Comparison of ENCODE assay signal across 8 mouse cellular contexts in the genomic region with DNA sequence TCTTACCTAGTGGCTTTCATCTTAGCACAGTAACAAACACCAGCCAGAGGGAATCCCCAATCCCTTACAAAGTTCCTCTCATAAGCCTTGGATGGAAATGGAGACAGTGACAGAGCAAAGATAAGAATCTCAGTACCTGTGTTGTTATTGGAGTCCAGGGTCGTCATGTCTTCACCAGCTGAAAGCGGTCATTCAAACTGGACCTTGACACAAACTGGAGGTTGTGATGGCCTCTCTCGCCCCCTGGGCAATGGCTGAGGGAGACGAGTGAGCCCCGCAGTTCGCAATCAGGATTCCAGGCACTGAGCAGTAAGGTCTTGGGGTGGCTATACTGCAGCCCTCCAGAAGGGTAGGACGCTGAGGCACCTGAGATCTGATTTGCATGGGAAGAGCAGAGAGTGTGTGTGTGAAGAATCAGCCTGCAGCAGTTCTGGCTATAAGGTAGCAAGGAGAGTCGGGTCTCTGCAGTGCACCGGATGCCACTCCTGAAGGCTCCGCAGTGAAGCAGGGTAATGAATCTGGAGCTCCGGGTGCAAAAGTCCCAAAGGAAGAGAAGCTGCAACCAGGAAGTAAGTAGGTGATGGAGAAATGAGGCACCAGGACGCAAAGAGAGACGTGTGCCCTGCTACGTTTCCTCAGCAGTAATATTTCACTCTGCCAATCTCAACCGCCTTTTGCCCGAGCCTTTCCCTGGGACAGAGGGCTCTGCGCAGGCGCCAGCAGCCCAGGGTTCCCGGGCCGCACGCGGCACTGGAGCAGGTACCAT. TPM values are rescaled to one million over a fixed set of nuclear protein-coding genes. Genes with fewer than 3 reads are reported as not detected.
DNase-seq lines count a peak whose midpoint lies in the region; ATAC-seq and TF ChIP-seq lines count a peak whose summit lies in the region.

A gene (minus strand): TSS at position 752 of the 766 bp plus-strand sequence.

- DNase-seq in kidney, postnatal 0 days (ENCODE audit: low spot score), result no peak
- DNase-seq in kidney, adult 11 months, result no peak
- DNase-seq in MEL (ENCODE audit: low read depth, low spot score), result no peak
- no peak for DNase-seq in gastrocnemius, adult 18-20 months (ENCODE audit: low spot score)
- no peak for DNase-seq in liver, postnatal 0 days
- no peak for DNase-seq in right cerebral cortex, postnatal 14 days
- no peak for DNase-seq in spleen, adult 18-20 months

- H3K27ac ChIP-seq in kidney, postnatal 0 days, result peak within 1 kb of the TSS; percentile 95
- peak within 1 kb of the TSS; percentile 47 for H3K27ac ChIP-seq in MEL (ENCODE audit: control insufficient read depth, low read depth, low read length)
- peak within 1 kb of the TSS; percentile 67 for H3K27ac ChIP-seq in hindbrain, embryonic 16.5 days (ENCODE audit: low read depth, low read length)
- peak within 1 kb of the TSS; percentile 94 for H3K27ac ChIP-seq in liver, postnatal 0 days (ENCODE audit: low read depth)

- no peaks in the 10 kb centered on the region for H3K9me3 ChIP-seq in kidney, postnatal 0 days (replicated peaks; ENCODE audit: low read length)
- no peaks in the 10 kb centered on the region for H3K9me3 ChIP-seq in MEL (replicated peaks; ENCODE audit: insufficient read depth, low read length)
- H3K9me3 ChIP-seq in hindbrain, embryonic 16.5 days (ENCODE audit: control insufficient read depth, low read length), result no peaks in the 10 kb centered on the region
- no peaks in the 10 kb centered on the region for H3K9me3 ChIP-seq in liver, postnatal 0 days (ENCODE audit: low read length)

- ATAC-seq in kidney, postnatal 0 days (replicated peaks; ENCODE audit: low FRiP score, low read depth), result peak; percentile 78
- peak; percentile 30 for ATAC-seq in hindbrain, embryonic 16.5 days
- ATAC-seq in liver, postnatal 0 days, result no peak

- no peak; a peak in 1 of 4 replicates for TF ChIP-seq POLR2A in MEL (IDR thresholded peaks at IDR 0.05; ENCODE audit: control insufficient read depth in 1 of 2, insufficient read depth in 1 of 2, low read depth in 1 of 2, low read length in 2 of 2, poor library complexity in 1 of 2)

- peak within 1 kb of the TSS; percentile 59 for H3K9ac ChIP-seq in kidney, postnatal 0 days (ENCODE audit: low read depth, low read length)
- H3K9ac ChIP-seq in MEL (ENCODE audit: control insufficient read depth, low read depth, low read length, poor library complexity, severe bottlenecking), result peak within 1 kb of the TSS; percentile 74
- H3K9ac ChIP-seq in hindbrain, embryonic 16.5 days (ENCODE audit: low read depth, low read length), result peak within 1 kb of the TSS; percentile 60
- peak within 1 kb of the TSS; percentile 84 for H3K9ac ChIP-seq in liver, postnatal 0 days (replicated peaks)

- H3K79me2 ChIP-seq in MEL (ENCODE audit: control insufficient read depth, insufficient read depth, low read length, poor library complexity), result no peaks in the 10 kb centered on the region; the same call in 1 of the 2 replicates

- H3K4me2 ChIP-seq in kidney, postnatal 0 days (ENCODE audit: low read length), result peak within 1 kb of the TSS; percentile 60
- H3K4me2 ChIP-seq in hindbrain, embryonic 16.5 days (ENCODE audit: low read length), result peak within 1 kb of the TSS; percentile 98
- peak within 1 kb of the TSS; percentile 80 for H3K4me2 ChIP-seq in liver, postnatal 0 days (ENCODE audit: low read depth, low read length)

- no peak for TF ChIP-seq CTCF in kidney, postnatal 0 days (IDR thresholded peaks at IDR 0.05; ENCODE audit: low read depth)
- no peak for TF ChIP-seq CTCF in MEL (IDR thresholded peaks at IDR 0.05 in 2 of 3, conservative IDR thresholded peaks at IDR 0.05 in 1 of 3; ENCODE audit: control insufficient read depth in 1 of 3, insufficient read depth in 1 of 3, low read depth in 2 of 3, low read length in 3 of 3, poor library complexity in 1 of 3, severe bottlenecking in 1 of 3)
- TF ChIP-seq CTCF in liver, postnatal 0 days (IDR thresholded peaks at IDR 0.05; ENCODE audit: low read depth), result no peak

- TF ChIP-seq RAD21 in MEL (IDR thresholded peaks at IDR 0.05; ENCODE audit: low read depth, low read length), result no peak

- H3K27me3 ChIP-seq in kidney, postnatal 0 days (ENCODE audit: insufficient read depth, low read length), result no peaks in the 10 kb centered on the region
- no peaks in the 10 kb centered on the region for H3K27me3 ChIP-seq in MEL (ENCODE audit: control insufficient read depth in 1 of 2, insufficient read depth in 2 of 2, low read length in 2 of 2)
- no peaks in the 10 kb centered on the region for H3K27me3 ChIP-seq in hindbrain, embryonic 16.5 days (replicated peaks; ENCODE audit: control insufficient read depth, insufficient read depth, low read length)
- no peaks in the 10 kb centered on the region for H3K27me3 ChIP-seq in liver, postnatal 0 days (ENCODE audit: insufficient read depth, low read length)

- TF ChIP-seq EP300 in MEL (IDR thresholded peaks at IDR 0.05; ENCODE audit: low read depth in 1 of 2, low read length in 2 of 2), result no peak
- no peak for TF ChIP-seq EP300 in liver, postnatal 0 days (IDR thresholded peaks at IDR 0.05; ENCODE audit: low read depth)

- 1% methylated on average over 22 of the region's 22 CpGs for WGBS in kidney, postnatal 0 days
- under 1% methylated on average over 22 of the region's 22 CpGs for WGBS in hindbrain, embryonic 16.5 days
- WGBS in liver, postnatal 0 days (ENCODE audit: insufficient replicate concordance), result under 1% methylated on average over 22 of the region's 22 CpGs

- H3K4me3 ChIP-seq in kidney, postnatal 0 days (replicated peaks; ENCODE audit: low read depth, low read length), result peak within 1 kb of the TSS; percentile 40
- peak within 1 kb of the TSS; percentile 41 to 57 for H3K4me3 ChIP-seq in MEL (ENCODE audit: control insufficient read depth in 1 of 2, insufficient read depth in 1 of 2, low read depth in 2 of 2, low read length in 2 of 2)
- peak within 1 kb of the TSS; percentile 51 for H3K4me3 ChIP-seq in hindbrain, embryonic 16.5 days (ENCODE audit: low read length)
- peak within 1 kb of the TSS; percentile 53 for H3K4me3 ChIP-seq in liver, postnatal 0 days (ENCODE audit: low read depth, low read length)

- H3K36me3 ChIP-seq in kidney, postnatal 0 days (ENCODE audit: insufficient read depth, low read length), result peaks cover 4% of the 10 kb centered on the region
- peaks cover 0 to 24% of the 10 kb centered on the region in 2 experiments; a peak in 2 of 4 replicates for H3K36me3 ChIP-seq in MEL (ENCODE audit: control insufficient read depth in 1 of 2, insufficient read depth in 2 of 2, low read length in 2 of 2)
- H3K36me3 ChIP-seq in hindbrain, embryonic 16.5 days (ENCODE audit: control insufficient read depth, insufficient read depth, low read length), result peaks cover 18% of the 10 kb centered on the region
- H3K36me3 ChIP-seq in liver, postnatal 0 days (replicated peaks; ENCODE audit: insufficient read depth, low read length), result peaks cover 10% of the 10 kb centered on the region

- H3K4me1 ChIP-seq in kidney, postnatal 0 days (replicated peaks; ENCODE audit: insufficient read depth, low read length), result peaks cover 55% of the 10 kb centered on the region
- H3K4me1 ChIP-seq in MEL (ENCODE audit: control insufficient read depth in 1 of 2, insufficient read depth in 2 of 2, low read length in 2 of 2), result peaks cover 15 to 40% of the 10 kb centered on the region in 2 experiments
- peaks cover 36% of the 10 kb centered on the region for H3K4me1 ChIP-seq in hindbrain, embryonic 16.5 days (ENCODE audit: control insufficient read depth, insufficient read depth, low read depth, low read length)
- H3K4me1 ChIP-seq in liver, postnatal 0 days (ENCODE audit: insufficient read depth), result peaks cover 61% of the 10 kb centered on the region

TF ChIP-seq in MEL, 35 proteins besides CTCF, POLR2A, EP300 and RAD21 (continues in another document):
- TF ChIP-seq BHLHE40 (IDR thresholded peaks at IDR 0.05; ENCODE audit: borderline replicate concordance, low read depth, low read length), result no peak
- TF ChIP-seq ETS1 (IDR thresholded peaks at IDR 0.05; ENCODE audit: low read depth, low read length), result no peak
- no peak for TF ChIP-seq UBTF (IDR thresholded peaks at IDR 0.05; ENCODE audit: borderline replicate concordance, insufficient read depth, low read depth, low read length)
- TF ChIP-seq ZC3H11A (IDR thresholded peaks at IDR 0.05; ENCODE audit: low read depth, low read length), result no peak
- no peak for TF ChIP-seq CHD2 (IDR thresholded peaks at IDR 0.05; ENCODE audit: low read length)
- TF ChIP-seq ZNF384 (IDR thresholded peaks at IDR 0.05; ENCODE audit: low read depth, low read length), result no peak
- 0 out of 2 replicates have a peak, but pooled peaks have one; percentile 57 for TF ChIP-seq CHD1 (IDR thresholded peaks at IDR 0.05; ENCODE audit: low read depth, low read length)
- no peak for TF ChIP-seq NRF1 (IDR thresholded peaks at IDR 0.05; ENCODE audit: insufficient read depth, low read depth, low read length, poor library complexity, severe bottlenecking)
- no peak for TF ChIP-seq TAL1 (IDR thresholded peaks at IDR 0.05; ENCODE audit: low read length)
- TF ChIP-seq TCF12 (IDR thresholded peaks at IDR 0.05; ENCODE audit: low read depth, low read length), result no peak
- peak; percentile 82 for TF ChIP-seq NELFE (IDR thresholded peaks at IDR 0.05; ENCODE audit: low read depth, low read length)
- TF ChIP-seq SMC3 (IDR thresholded peaks at IDR 0.05; ENCODE audit: low read depth, low read length), result no peak
- no peak for TF ChIP-seq MXI1 (IDR thresholded peaks at IDR 0.05; ENCODE audit: low read depth, low read length)
- TF ChIP-seq JUND (IDR thresholded peaks at IDR 0.05; ENCODE audit: low read depth, low read length), result no peak
- TF ChIP-seq USF1 (IDR thresholded peaks at IDR 0.05; ENCODE audit: low read depth, low read length), result no peak
- TF ChIP-seq E2F4 (IDR thresholded peaks at IDR 0.05; ENCODE audit: borderline replicate concordance, low read depth, low read length), result no peak
- TF ChIP-seq POLR2AphosphoS5 (IDR thresholded peaks at IDR 0.05; ENCODE audit: borderline replicate concordance, low read depth, low read length), result no peak
- TF ChIP-seq MAZ (IDR thresholded peaks at IDR 0.05; ENCODE audit: low read depth, low read length), result 0 out of 2 replicates have a peak, but pooled peaks have one; percentile 3
- TF ChIP-seq MEF2A (IDR thresholded peaks at IDR 0.05; ENCODE audit: extremely low read depth, insufficient replicate concordance, low read depth, low read length, poor library complexity, severe bottlenecking), result no peak
- TF ChIP-seq SIN3A (IDR thresholded peaks at IDR 0.05; ENCODE audit: low read length), result no peak

RNA-seq across cellular contexts. Expression of the gene that starts here (rescaled TPM):
- 3.1 and 3.5 TPM in 2 replicates for polyA plus RNA-seq in kidney, postnatal 0 days (2015; fragmentation: Nextera tagmentation; extraction: Ambion mirVana)
- total RNA-seq in MEL (2012; rRNA removed), result 1.9 and 2.0 TPM in 2 replicates
- 1 to 10 TPM in 1 of 2 experiments, not detected in 1; 5.6 TPM for polyA plus RNA-seq in MEL (2012; ENCODE audit: insufficient read depth in 1 of 2, insufficient read length in 2 of 2, low read depth in 1 of 2, low replicate concordance in 2 of 2, missing spikeins in 1 of 2)
- total RNA-seq in gastrocnemius, adult 18-20 months (2021), result 100 to 1,000 TPM in 1 of 2 experiments, 10 to 100 TPM in 1; 74.0 to 126 TPM
- 4.9 and 5.6 TPM in 2 replicates for polyA plus RNA-seq in hindbrain, embryonic 16.5 days (2015; fragmentation: Nextera tagmentation; extraction: Ambion mirVana)
- 2.0 and 4.2 TPM in 2 replicates for polyA plus RNA-seq in liver, postnatal 0 days (2015; fragmentation: Nextera tagmentation; extraction: Ambion mirVana)

Comparison
In these comparisons a context has a peak if more than half of its experiments do, and no peak if none do; other contexts are left out.
1. RNA of the gene that starts here (total RNA-seq): 74.0 to 126 TPM in gastrocnemius, adult 18-20 months; 1.9 to 2.0 TPM in MEL; every median in the first group is over 10 times any median in the second.
2. Peak in every context shown above with its lines, with median percentiles within 50 percentile points of each other: H3K27ac ChIP-seq, H3K4me2 ChIP-seq, H3K4me3 ChIP-seq and H3K9ac ChIP-seq.